In genomic region chr7:121734171-121734831, GRCm38 (mm10) we compare ENCODE assay signal across 8 mouse cellular contexts. TPM values are rescaled to one million over a fixed set of nuclear protein-coding genes. Genes with fewer than 3 reads are reported as not detected.
DNase-seq lines count a peak whose midpoint lies in the region; ATAC-seq lines count a peak whose summit lies in the region.

Gene Scnn1g, plus strand, starts transcription at chr7:121734479.

- no peak within 1 kb of the TSS for H3K27ac ChIP-seq in intestine, embryonic 15.5 days

- WGBS in intestine, embryonic 15.5 days = under 1% methylated on average over 38 of the region's 38 CpGs

- peak within 1 kb of the TSS; percentile 70 for H3K4me2 ChIP-seq in intestine, embryonic 15.5 days (replicated peaks)

- peak; percentile 58 for DNase-seq in adipocyte (ENCODE audit: low spot score)
- DNase-seq in embryo, embryonic 10 days (ENCODE audit: low spot score) = peak; percentile 90
- peak; percentile 47 to 52 for DNase-seq in gastrocnemius, postnatal 36 days
- DNase-seq in left cerebral cortex, postnatal 14 days (ENCODE audit: low spot score in 2 of 2) = peak; percentile 87 to 89
- peak; percentile 86 for DNase-seq in mesoderm, embryonic 11.5 days (ENCODE audit: low read depth, low spot score)
- DNase-seq in right cerebral cortex, postnatal 25 days = peak; percentile 85
- DNase-seq in urinary bladder, postnatal 36 days (ENCODE audit: low spot score in 2 of 2) = peak; percentile 94 to 96

- H3K36me3 ChIP-seq in intestine, embryonic 15.5 days = no peaks in the 10 kb centered on the region

- H3K4me3 ChIP-seq in intestine, embryonic 15.5 days (replicated peaks) = peak within 1 kb of the TSS; percentile 34

- ATAC-seq in intestine, embryonic 15.5 days = peak; percentile 96

- peaks cover 16% of the 10 kb centered on the region; the same call in 1 of the 2 replicates for H3K27me3 ChIP-seq in intestine, embryonic 15.5 days (replicated peaks)

- peaks cover 4% of the 10 kb centered on the region; the same call in 1 of the 2 replicates for H3K4me1 ChIP-seq in intestine, embryonic 15.5 days (replicated peaks)

- H3K9me3 ChIP-seq in intestine, embryonic 15.5 days = no peaks in the 10 kb centered on the region

- intact Hi-C loops in gastrocnemius, postnatal 36 days (cut with DNase I) = loop anchor here (1.0 kb wide), 1 partner anchor 230 kb away; no protein-coding TSS in a partner anchor
- intact Hi-C loops in left cerebral cortex, postnatal 14 days (cut with DNase I) = loop anchor here (1.0 kb wide), 1 partner anchor 230 kb away; no protein-coding TSS in a partner anchor

- no peak within 1 kb of the TSS for H3K9ac ChIP-seq in intestine, embryonic 15.5 days

RNA-seq across cellular contexts. Expression of gene Scnn1g, which starts in this region (rescaled TPM):
- total RNA-seq in gastrocnemius, postnatal 36 days (2021) = not detected
- 0.19 and 0.24 TPM in 2 replicates for polyA plus RNA-seq in intestine, embryonic 15.5 days (2015; fragmentation: Nextera tagmentation; extraction: Ambion mirVana)
- under 1 TPM; 0.15 to 0.17 TPM for total RNA-seq in left cerebral cortex, postnatal 14 days (2021)

Comparison
In these comparisons a context has a peak if more than half of its experiments do, and no peak if none do; other contexts are left out.
1. Peak in DNase-seq in gastrocnemius, postnatal 36 days; RNA of the gene not detected or under 1 TPM.
2. Peak in ATAC-seq, H3K4me3 ChIP-seq and H3K4me2 ChIP-seq in intestine, embryonic 15.5 days; RNA of the gene not detected or under 1 TPM.
3. Peak in DNase-seq in left cerebral cortex, postnatal 14 days; RNA of the gene not detected or under 1 TPM.